Mouse (Mus musculus) retina, postnatal 1 day (tissue): ENCODE measurements around the gene Kcnip1.
A peak's percentile ranks its signal among the peaks of the same experiment; 100 is the strongest.

Experiments used
- DNase-seq: peaks from one replicate; pipeline ENCODE4 v3.0.0-alpha.2; 2012

The Kcnip1 gene

DNA sequence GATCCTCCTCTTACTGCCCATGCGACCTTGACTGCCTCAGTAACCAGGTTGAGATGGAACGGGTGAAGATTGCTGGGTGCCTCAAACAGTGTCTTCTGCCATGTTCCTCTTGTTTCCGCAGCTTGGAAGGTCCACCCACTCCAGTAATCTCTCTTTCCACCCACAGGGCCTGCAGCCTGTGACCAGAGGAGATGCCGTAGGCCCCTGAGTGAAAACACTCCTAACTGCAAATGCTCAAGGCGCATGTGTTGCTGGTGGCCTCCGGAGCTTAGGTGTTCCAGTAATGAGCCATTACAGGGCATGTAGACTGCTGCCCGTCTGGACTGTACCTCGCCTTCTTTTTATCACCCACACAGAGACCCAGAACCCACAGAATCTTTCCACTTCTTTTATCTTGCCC, 55.3 kb downstream of the Kcnip1 start:
- no peak for DNase-seq

DNA sequence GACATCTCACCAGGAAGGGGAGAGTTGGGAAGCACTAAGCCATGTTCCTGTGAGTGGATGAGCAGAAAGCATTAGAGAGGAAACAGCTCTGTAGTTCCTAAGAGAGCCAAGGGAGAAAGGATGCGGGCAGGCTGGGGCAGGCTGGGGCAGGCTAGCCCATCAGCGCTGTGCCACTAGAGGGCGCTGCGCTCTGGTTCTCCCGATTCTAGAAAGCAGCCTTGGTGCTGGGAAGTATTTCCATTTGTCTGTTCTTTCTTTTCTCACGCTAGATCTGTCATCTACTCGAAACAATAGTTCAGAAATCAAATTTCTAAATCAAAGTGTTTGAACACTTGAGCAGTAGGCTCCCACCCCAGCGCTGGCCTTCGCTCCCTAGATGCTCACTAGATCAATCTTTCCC, 58.7 kb downstream of the Kcnip1 start:
- no peak for DNase-seq

DNA sequence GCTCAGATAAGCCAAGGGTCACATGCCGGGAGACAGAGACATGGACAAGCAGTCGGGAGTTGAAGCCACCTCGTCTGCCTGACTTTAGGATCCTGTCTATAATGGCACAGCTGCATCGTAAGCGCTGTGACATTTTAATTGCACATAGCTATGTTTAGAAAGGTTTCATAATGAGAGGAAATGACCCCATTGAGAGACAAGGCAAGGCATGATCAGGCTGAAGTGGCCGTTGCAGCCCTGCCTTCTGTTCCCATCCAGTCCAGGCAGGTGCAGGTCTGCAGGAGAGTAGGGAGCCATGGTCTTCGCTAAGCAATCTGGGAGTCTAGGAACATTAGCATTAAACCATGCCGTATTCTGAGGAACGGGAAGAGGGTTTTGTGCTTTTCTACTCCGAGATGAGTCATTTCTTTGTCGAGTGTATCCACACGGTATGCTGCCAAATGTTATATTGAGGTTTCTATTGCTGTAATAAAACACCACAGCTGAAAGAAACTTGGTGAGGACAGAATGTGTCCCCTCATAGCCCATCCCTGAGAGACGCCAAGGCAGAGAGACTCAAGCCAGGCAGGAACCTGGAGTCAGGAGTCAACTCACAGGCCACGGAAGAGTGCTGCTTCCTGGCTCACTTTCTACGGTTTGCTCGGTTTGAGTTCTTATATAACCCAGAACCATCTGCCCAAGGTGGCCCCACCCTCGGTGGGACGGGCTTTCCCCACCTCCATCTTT, 60.4 kb downstream of the Kcnip1 start:
- no peak for DNase-seq

DNA sequence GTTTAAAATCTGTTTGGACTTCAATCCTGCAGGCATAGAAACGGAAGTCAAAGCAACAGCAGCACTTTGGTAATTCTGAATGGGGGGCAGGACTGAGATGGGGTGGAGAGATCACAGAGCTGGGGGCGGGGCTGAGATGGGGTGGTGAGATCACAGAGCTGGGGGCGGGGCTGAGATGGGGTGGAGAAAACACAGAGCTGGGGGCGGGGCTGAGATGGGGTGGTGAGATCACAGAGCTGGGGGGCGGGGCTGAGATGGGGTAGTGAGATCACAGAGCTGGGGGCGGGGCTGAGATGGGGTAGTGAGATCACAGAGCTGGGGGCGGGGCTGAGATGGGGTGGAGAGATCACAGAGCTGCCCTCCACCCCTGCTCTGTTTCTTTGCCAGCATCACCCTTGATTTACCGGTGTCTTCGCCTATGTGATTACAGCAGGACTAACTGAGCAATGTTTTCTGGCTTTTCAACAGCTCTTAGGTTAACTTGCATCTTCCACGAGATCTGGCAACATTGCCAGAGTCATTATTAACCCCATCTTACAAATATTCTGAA, 61.0 kb downstream of the Kcnip1 start:
- DNase-seq: peak; percentile 43

- DNase-seq: no peak
These were observed 63.5 kb downstream of the Kcnip1 start for GRCm38 (mm10) chr11:33929412-33929811.

- DNase-seq: peak; percentile 57
These were observed 64.3 kb downstream of the Kcnip1 start for GRCm38 (mm10) chr11:33928658-33929057.

- DNase-seq: no peak
These were observed 65.1 kb downstream of the Kcnip1 start for GRCm38 (mm10) chr11:33927836-33928235.

- no peak for DNase-seq
These were observed 65.6 kb downstream of the Kcnip1 start for GRCm38 (mm10) chr11:33927321-33927720.

DNA sequence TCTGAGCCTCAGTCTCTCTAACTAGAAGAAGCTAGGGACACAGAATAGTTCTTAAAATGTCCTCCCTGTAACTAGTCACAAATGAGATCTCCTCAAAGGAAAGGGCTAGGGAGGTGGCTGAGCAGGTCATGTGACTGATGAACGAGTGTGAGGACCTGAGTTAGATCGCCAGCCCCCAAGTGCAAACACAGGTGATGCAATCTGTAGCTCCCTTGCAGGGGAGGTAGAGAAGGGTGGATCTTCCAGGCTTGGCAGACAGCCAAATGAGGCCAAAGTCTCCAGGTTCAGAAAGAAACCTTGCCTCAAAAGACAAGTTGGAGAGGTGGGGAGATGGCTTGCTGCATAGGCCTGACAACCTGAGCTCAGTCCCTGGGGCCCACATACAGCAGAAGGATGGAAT, 66.4 kb downstream of the Kcnip1 start:
- no peak for DNase-seq

- DNase-seq: no peak
These were observed 67.2 kb downstream of the Kcnip1 start for GRCm38 (mm10) chr11:33925778-33926177.

GRCm38 (mm10) chr11:33923031-33923430, 69.9 kb downstream of the Kcnip1 start:
- DNase-seq: no peak

- peak; percentile 36 for DNase-seq
These were observed 71.5 kb downstream of the Kcnip1 start for GRCm38 (mm10) chr11:33921451-33921850.

DNA sequence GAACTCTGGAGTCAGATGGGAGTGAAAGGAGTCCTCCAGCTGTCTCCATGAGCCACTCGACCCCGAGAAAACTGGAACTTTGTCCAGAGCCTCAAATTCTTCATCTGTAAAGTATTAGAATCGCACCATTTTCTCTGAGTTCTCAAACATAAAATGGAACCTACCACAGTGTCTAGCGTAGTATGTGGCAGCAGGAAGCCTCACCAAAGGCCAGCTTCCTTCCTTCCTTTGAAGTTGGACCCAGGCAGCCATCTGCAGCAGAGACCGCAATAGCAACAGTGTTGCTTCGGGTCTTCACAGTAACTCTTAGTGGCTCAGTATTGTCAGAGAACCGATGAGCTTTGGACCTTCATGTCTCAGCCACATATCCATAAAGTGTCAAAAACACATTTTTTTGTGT, 73.1 kb downstream of the Kcnip1 start:
- DNase-seq: no peak

- DNase-seq: no peak
These were observed 74.5 kb downstream of the Kcnip1 start for GRCm38 (mm10) chr11:33918424-33918823.

GRCm38 (mm10) chr11:33917574-33917973, 75.4 kb downstream of the Kcnip1 start:
- DNase-seq: peak; percentile 72

DNA sequence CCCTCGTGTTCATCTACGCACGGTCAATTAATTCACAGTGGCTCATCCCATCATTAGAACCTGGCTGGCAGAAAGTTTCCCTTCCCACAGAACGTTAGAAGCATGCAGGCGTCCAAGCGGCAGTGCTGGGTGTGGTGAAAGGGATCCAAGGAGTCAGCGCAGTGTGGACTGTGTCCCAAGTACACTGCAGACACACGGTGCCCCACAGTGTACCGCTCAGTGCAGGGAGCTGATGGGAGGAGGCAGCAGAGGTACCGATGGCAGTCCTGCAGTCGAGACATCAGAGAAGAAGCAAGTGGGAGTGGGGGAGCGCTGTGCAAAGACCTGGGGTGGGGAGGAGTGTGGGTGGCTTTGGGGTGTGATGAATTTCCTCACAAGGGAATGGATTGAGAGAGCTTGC, 78.7 kb downstream of the Kcnip1 start:
- no peak for DNase-seq

GRCm38 (mm10) chr11:33913061-33913460, 79.9 kb downstream of the Kcnip1 start:
- no peak for DNase-seq

DNA sequence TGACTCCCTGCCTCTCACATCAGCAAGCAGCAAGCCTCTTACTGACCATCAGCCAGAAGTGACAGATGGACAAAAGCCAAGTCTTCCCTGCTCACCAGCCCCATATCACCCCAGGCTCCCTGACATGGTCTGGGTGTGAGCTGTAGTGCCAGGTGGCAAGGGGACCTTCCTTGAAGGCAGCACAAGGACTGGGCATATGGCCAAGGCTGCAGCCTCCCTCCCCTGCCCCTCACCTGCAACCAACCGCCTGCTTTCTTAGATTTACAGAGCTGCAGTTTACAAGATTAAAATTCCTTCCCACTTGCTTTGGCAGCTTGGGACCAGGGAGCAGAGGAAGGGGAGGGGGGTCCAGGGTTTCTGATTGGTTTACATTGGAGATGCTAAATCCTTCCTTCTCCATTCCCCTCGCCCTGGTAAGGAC, 80.8 kb downstream of the Kcnip1 start:
- DNase-seq: peak; percentile 42

DNA sequence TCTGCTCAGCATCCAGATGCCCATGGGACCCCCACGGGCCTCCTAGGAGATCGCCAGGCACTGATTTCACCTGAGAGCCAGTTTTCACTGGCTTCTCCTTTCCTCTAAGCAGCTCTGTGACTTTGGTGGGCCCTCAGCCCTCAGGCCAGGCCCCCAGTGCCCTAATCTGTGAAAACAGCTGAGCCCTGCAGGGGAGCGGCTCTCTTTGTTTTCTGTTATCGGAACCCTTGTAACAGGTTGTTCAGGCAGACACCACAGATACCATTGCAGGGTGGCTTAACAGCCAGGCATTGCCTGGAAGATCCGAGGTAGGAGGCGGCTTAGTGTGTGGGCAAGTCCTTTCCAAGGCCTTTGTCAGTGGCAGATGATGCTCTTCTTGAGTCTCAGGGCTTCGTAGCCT, 82.0 kb downstream of the Kcnip1 start:
- no peak for DNase-seq

DNA sequence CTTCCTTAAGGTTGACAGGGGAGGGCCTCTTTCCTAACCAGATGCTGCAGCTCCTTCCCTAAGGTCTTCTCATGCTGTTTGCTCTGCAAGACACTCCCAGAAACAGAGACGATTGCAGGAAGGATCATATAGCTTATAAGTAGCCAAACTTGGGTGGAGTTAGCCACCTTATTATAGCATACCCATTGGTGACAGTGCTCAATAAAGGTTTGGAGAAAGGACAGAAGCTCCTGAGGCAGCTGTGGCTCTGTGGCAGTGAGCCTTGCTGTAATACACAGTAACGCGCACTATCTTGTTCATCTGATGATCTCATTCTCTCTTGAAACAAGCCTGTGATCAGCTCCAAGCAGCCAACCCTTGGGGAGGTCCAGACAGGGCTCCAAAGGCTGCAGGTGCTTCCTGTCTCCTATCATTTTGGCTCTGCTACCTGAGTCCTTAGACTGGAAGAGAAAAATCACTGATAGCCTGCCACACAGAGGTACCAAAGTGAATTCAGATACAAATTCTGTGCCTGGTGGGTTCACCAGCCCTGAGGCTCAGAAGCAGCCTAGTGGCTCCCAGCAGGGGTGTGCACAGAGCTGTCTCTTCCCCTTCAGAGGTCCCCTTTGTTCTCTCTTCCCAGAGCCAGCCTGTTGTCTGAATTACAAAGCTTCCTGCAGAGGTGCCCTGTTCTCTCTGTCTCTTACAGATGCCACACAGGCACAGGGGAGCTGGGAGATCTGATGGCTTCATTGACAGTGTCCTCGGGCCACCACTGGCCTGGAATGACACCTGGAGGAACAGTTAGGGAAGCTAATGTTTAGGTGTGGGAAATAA, 84.4 kb downstream of the Kcnip1 start:
- DNase-seq: no peak

GRCm38 (mm10) chr11:33903494-33903893, 89.5 kb downstream of the Kcnip1 start:
- no peak for DNase-seq

DNA sequence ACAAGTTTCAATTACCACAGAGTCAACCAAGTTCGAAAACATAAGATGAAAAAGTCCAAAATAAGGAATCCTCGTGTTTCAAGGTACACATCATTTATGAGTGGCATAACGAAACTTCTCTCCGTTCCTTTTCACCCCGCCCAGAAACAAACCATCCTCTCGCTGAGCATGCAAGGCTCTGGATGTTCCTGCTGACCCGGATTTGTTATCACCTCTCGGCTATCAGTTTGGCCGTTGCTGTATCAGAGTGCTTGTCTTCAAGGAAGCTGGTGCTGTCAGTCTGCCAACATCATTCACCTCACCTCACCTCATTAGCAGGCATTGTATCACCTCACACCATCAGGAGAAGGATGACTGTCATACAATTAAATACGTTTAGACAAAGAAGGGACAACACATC, 90.6 kb downstream of the Kcnip1 start:
- no peak for DNase-seq

GRCm38 (mm10) chr11:33901783-33902182, 91.2 kb downstream of the Kcnip1 start:
- DNase-seq: no peak

DNA sequence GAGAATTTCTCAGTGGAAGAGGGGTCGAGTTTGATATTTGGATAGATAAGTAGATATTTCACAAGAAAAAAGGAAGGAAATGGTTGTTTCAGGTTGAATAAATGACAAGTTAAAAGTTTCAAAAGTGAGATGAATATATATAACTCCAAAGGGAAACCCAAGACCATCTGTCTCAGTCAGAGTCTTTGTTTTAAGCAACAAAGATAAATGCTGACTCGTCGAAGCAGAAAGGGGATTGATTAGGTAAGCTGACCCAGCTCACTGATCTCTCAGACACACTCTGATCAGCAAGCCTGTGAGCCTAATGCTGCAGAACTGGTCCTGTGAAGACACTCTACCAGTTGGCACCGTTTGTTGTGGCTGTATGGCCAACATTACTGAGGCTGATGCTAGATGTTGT, 101.9 kb downstream of the Kcnip1 start:
- no peak for DNase-seq
